Mouse (Mus musculus) heart, postnatal 0 days (tissue): ENCODE measurements around the gene Prkcq. TPM values are rescaled to one million over a fixed set of nuclear protein-coding genes. Genes with fewer than 3 reads are reported as not detected.

ENCODE experiments used
- ATAC-seq: fragments of 200-750 bp; cut with Nextera tagmentation; 2 replicates; pipeline ENCODE4 v1.8.0; 2017; ENCODE audit warnings: low read depth, moderate number of reproducible peaks, moderate library complexity; ENCODE audit not compliant: insufficient read depth
- DNase-seq: peaks from one replicate; pipeline ENCODE4 v3.0.0-alpha.2; 2016; ENCODE audit warnings: low spot score
- H3K27ac ChIP-seq: fragments of 300-500 bp; sonication (generic); 2 replicates; pipeline ENCODE4 v1.5.1; 2014; ENCODE audit warnings: low read depth, mild to moderate bottlenecking
- H3K27me3 ChIP-seq: fragments of 300-500 bp; sonication (generic); 2 replicates; pipeline ENCODE4 v1.6.1; 2014; ENCODE audit warnings: low read length, mixed read lengths; ENCODE audit not compliant: control insufficient read depth, insufficient read depth
- H3K36me3 ChIP-seq: fragments of 300-500 bp; sonication (generic); replicated peaks from 2 replicates; pipeline ENCODE4 v1.6.1; 2014; ENCODE audit warnings: low read length, mixed read lengths; ENCODE audit not compliant: control insufficient read depth, insufficient read depth
- H3K4me1 ChIP-seq: fragments of 300-500 bp; sonication (generic); 2 replicates; pipeline ENCODE4 v1.6.1; 2014; ENCODE audit warnings: antibody characterized with exemption; ENCODE audit not compliant: control insufficient read depth, insufficient read depth
- H3K4me2 ChIP-seq: fragments of 300-500 bp; sonication (generic); 2 replicates; pipeline ENCODE4 v1.6.1; 2014; ENCODE audit warnings: low read depth, mild to moderate bottlenecking, low read length, moderate library complexity
- H3K4me3 ChIP-seq: fragments of 300-500 bp; sonication (generic); 2 replicates; pipeline ENCODE4 v1.5.1; 2014; ENCODE audit warnings: low read depth, low read length
- H3K9ac ChIP-seq: fragments of 300-500 bp; sonication (generic); replicated peaks from 2 replicates; pipeline ENCODE4 v1.6.1; 2014; ENCODE audit warnings: low read depth, low read length, mixed read lengths
- H3K9me3 ChIP-seq: fragments of 300-500 bp; sonication (generic); replicated peaks from 2 replicates; pipeline ENCODE4 v1.6.1; 2016; ENCODE audit warnings: low read length; ENCODE audit not compliant: control insufficient read depth
- CTCF ChIP-seq: IDR thresholded peaks from 2 replicates; pipeline ENCODE4 v1.5.1; 2016; ENCODE audit warnings: antibody characterized with exemption, control low read depth, low read depth
- EP300 ChIP-seq: IDR thresholded peaks from 2 replicates; pipeline ENCODE4 v1.6.1; 2016; ENCODE audit warnings: antibody characterized with exemption, low read depth
- WGBS: fragments of 180-500 bp; shearing (Covaris S2); extraction: QIAGEN DNeasy Blood & Tissue Kit; methylation state at CpG from one replicate; pipeline ENCODE4 v1.1.7; 2014; 5-methylcytosine and 5-hydroxymethylcytosine counted together
- polyA plus RNA-seq: library from polyadenylated mRNA; unstranded; fragments of >200 nt; fragmentation: Nextera tagmentation; extraction: Ambion mirVana; gene quantifications from 2 replicates; pipeline ENCODE4 v1.2.1, GENCODE M21; 2015
- total RNA-seq: library from RNA; depleted of rRNA; stranded (reverse); fragments of >200 nt; gene quantifications from 2 replicates; pipeline ENCODE4 v1.2.3, GENCODE M21; 2014; ENCODE audit warnings: low replicate concordance

The Prkcq gene
- total and polyA plus RNA-seq, 2 experiments from 2014 or later = 0.59 TPM; not detected in 1

DNA sequence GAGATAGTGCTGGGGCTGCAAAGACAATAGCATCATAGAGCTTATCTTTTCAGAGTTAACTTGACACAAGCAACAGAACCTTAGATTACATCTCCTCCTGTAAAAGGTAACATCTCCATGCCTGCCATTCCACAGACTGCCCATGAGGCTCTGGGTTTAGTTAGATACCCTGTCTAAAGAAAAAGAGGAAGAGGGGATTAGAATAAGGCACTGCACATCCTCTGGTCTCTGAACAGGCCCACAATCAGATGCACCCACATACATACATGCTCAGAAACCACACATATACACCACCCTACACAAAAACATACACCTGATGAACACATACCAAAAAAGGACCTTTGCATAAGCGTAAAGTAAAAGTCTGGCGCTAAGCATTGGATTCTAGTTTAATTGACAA is 47.4 kb downstream of the Prkcq start:
- TF ChIP-seq CTCF = no peak
- no peak for TF ChIP-seq EP300
- H3K4me1 ChIP-seq = no peaks in the 10 kb centered on the region
- no peak overlapping the region for H3K27ac ChIP-seq
- H3K4me2 ChIP-seq = no peak overlapping the region
- H3K9ac ChIP-seq = no peak overlapping the region
- no peak for ATAC-seq
- H3K4me3 ChIP-seq = no peak overlapping the region
- H3K27me3 ChIP-seq = no peaks in the 10 kb centered on the region
- 91% methylated on average over 2 of the region's 2 CpGs for WGBS
- no peaks in the 10 kb centered on the region for H3K36me3 ChIP-seq
- DNase-seq = no peak
- no peaks in the 10 kb centered on the region for H3K9me3 ChIP-seq

DNA sequence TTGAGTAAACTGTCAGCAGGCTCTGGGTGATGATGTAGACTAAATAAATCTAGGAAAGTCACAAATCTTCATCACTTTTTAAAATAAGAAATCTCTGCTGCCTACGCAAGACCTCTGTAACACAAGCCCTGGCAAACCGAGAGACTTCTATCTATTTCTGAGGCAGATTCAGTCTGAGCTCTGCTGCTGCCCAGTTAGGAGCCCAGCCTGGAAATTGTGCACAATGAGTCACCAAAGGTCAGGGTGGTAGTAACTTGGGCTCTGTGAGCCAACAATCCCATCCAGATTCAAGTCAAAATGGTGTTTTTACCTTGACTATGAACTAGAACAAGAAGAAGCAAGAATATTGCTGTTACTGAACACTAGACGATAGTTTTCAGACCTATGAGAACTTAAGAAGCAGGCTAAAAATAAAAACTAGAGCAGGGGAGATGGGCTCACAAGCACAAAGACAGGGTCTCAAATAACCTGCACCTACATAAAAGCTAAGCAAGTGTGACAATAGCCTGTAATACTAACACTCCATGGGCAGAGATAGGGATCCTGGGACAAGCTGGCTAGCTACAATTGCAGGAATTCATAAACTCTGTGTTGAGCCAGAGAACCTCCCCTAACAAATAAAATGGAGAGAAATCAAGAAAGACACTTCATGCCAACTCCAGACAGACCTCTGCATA is 53.0 kb downstream of the Prkcq start:
- TF ChIP-seq CTCF (no peak), EP300 (no peak)
- DNase-seq = no peak
- 72% methylated on average over 3 of the region's 3 CpGs for WGBS

DNA sequence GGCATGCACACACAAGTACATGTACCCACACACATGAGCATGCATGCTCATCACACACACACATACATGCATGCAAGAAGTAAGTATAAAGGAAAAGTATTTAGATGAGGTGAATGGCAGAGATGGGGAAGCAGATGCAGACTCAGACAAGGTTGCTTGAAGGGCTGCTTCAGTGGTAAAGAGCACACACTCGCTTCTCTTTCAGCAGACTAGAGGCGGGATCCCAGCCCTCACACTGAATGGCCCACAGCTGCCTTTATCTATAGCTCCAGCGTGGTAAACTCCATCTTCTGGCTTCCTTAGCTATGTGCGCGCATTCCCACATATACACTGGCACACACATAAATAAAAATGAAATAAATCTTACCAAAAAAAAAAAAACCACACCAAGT is 53.6 kb downstream of the Prkcq start:
- 70% methylated on average over 5 of the region's 5 CpGs for WGBS
- Histone ChIP-seq H3K27me3 (no peaks in the 10 kb centered on the region), H3K4me1 (no peaks in the 10 kb centered on the region), H3K27ac (no peak overlapping the region), H3K9me3 (no peaks in the 10 kb centered on the region), H3K36me3 (no peaks in the 10 kb centered on the region), H3K4me2 (no peak overlapping the region), H3K4me3 (no peak overlapping the region), H3K9ac (no peak overlapping the region)
- no peak for TF ChIP-seq EP300
- no peak for DNase-seq
- ATAC-seq = no peak

More for the DNA sequence above, 53.0 kb downstream of the Prkcq start:
- no peak for ATAC-seq
- Histone ChIP-seq H3K4me1 (no peaks in the 10 kb centered on the region), H3K36me3 (no peaks in the 10 kb centered on the region), H3K4me3 (no peak overlapping the region), H3K27ac (no peak overlapping the region), H3K4me2 (no peak overlapping the region), H3K9me3 (no peaks in the 10 kb centered on the region), H3K27me3 (no peaks in the 10 kb centered on the region), H3K9ac (no peak overlapping the region)

DNA sequence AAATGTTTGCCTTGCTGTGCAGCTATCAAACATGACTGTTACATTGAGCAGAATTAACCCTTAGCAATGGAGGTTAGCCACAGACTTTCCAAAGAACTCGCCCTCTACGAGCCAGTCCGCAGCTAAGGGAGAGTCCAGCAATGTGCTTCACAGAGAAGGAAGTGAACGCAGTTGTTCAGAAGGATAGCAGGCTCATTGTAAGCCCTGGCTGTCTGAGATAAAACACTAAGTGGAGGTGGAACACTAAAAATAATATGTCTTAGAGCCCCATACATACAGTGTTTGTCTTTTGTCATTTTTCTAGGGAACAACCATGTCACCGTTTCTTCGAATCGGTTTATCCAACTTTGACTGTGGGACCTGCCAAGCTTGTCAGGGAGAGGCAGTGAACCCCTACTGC is 54.6 kb downstream of the Prkcq start:
- 60% methylated on average over 7 of the region's 7 CpGs for WGBS
- Histone ChIP-seq H3K9ac (no peak overlapping the region), H3K9me3 (no peaks in the 10 kb centered on the region), H3K27me3 (no peaks in the 10 kb centered on the region), H3K4me1 (no peaks in the 10 kb centered on the region), H3K27ac (no peak overlapping the region), H3K4me3 (no peak overlapping the region), H3K36me3 (no peaks in the 10 kb centered on the region), H3K4me2 (no peak overlapping the region)
- TF ChIP-seq EP300 (no peak), CTCF (no peak)
- DNase-seq (no peak), ATAC-seq (no peak)

DNA sequence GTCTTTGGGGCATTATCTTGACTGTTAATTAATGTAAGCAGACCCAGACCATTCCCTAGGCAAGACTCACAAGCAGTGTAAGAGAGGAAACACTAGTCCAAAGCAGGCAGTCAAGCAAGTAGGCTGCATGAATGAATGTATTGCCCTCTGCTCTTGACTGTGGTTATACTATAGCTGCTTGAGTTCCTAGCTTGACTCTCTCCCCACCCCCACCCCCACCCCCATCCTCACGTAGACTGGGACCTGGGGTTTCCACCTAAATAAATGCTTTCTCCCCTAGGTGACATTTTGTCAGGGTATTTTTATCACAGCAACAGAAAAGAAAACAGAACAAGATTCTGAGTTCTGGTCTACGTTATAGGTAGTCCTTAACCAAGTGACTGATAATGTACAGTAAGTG is 57.2 kb downstream of the Prkcq start:
- DNase-seq (no peak), ATAC-seq (no peak)
- no peaks in the 10 kb centered on the region for H3K4me1 ChIP-seq
- no peaks in the 10 kb centered on the region for H3K36me3 ChIP-seq
- TF ChIP-seq EP300 (no peak), CTCF (no peak)
- H3K4me3 ChIP-seq = no peak overlapping the region
- no peak overlapping the region for H3K27ac ChIP-seq
- 58% methylated on average over 2 of the region's 2 CpGs for WGBS
- H3K9me3 ChIP-seq = no peaks in the 10 kb centered on the region
- no peak overlapping the region for H3K9ac ChIP-seq
- H3K4me2 ChIP-seq = no peak overlapping the region
- H3K27me3 ChIP-seq = no peaks in the 10 kb centered on the region

DNA sequence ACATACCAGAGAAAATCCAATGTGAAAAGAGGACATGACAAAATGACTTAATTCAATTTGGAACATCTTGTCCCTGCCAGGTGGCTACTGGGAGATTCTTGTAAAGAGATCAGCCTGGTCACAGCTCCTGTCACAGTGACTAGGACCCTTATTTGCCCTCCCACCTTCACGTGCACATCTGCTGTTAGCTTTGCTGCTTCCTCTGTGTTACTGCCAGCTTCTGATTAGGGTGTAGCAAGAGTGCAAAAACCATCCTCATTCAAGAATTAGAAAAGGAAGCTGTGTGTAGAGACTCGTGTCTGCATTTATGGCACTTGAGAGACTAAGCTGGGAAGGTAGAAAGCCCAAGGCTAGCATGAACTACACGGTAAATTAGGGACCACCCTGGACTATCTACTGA is 59.2 kb downstream of the Prkcq start:
- no peaks in the 10 kb centered on the region for H3K9me3 ChIP-seq
- WGBS = 55% methylated on average over 3 of the region's 3 CpGs
- H3K4me2 ChIP-seq = no peak overlapping the region
- H3K36me3 ChIP-seq = no peaks in the 10 kb centered on the region
- H3K4me3 ChIP-seq = no peak overlapping the region
- H3K27me3 ChIP-seq = no peaks in the 10 kb centered on the region
- DNase-seq = no peak
- H3K4me1 ChIP-seq = no peaks in the 10 kb centered on the region
- no peak for ATAC-seq
- no peak for TF ChIP-seq CTCF
- no peak for TF ChIP-seq EP300
- no peak overlapping the region for H3K9ac ChIP-seq
- H3K27ac ChIP-seq = no peak overlapping the region
